Comparison of ENCODE assay signal across 30 mouse cellular contexts in the genomic region with DNA sequence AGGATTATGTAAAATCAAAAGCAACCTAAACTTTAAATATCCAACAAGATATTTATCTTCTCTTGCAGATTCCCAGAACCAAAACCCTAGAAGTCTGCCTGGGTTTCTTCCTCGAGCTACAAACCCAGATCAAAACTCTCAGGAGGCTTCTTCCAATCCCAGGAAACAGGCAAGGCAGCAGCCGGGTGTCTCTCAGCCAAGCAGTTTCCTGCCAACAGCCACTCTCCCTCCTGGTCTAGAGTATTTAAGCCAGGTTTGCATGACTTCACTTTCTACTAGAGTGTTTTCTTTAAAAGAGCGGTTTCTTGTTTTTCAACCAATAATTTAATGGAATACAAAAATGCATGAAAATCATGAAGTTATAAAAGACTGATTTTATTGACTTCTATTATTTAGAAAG. TPM values are rescaled to one million over a fixed set of nuclear protein-coding genes. Genes with fewer than 3 reads are reported as not detected.
DNase-seq lines count a peak whose midpoint lies in the region; ATAC-seq and TF ChIP-seq lines count a peak whose summit lies in the region.
"Had no signal": no experiment of that assay in that cellular context is flagged by ENCODE, and none has a peak within 500 bp of the region (broad histone marks: within the 10 kb centered on the region; RNA-seq: fewer than 3 reads in every experiment).

No protein-coding gene starts in this region.

- no peaks in the 10 kb centered on the region for H3K4me1 ChIP-seq in forebrain, embryonic 14.5 days (ENCODE audit: control insufficient read depth, insufficient read depth, low read length)
- H3K4me1 ChIP-seq in forebrain, embryonic 12.5 days = no peaks in the 10 kb centered on the region
- H3K4me1 ChIP-seq in hindbrain, postnatal 0 days (ENCODE audit: insufficient read depth, low read length) = no peaks in the 10 kb centered on the region
- no peaks in the 10 kb centered on the region for H3K4me1 ChIP-seq in hindbrain, embryonic 13.5 days (replicated peaks)
- H3K4me1 ChIP-seq: embryonic facial prominence, embryonic 15.5 days; heart, embryonic 15.5 days; hindbrain, embryonic 10.5 days; hindbrain, embryonic 15.5 days had no signal

- no peak overlapping the region for H3K4me3 ChIP-seq in forebrain, embryonic 14.5 days (ENCODE audit: low read depth, low read length)
- H3K4me3 ChIP-seq in forebrain, embryonic 12.5 days (replicated peaks) = no peak overlapping the region
- H3K4me3 ChIP-seq in hindbrain, postnatal 0 days (ENCODE audit: low read length) = no peak overlapping the region
- no peak overlapping the region for H3K4me3 ChIP-seq in hindbrain, embryonic 13.5 days
- H3K4me3 ChIP-seq: embryonic facial prominence, embryonic 15.5 days; erythroblast, embryonic 14.5 days; forebrain, embryonic 10.5 days; heart, adult 2 months; heart, embryonic 15.5 days; hindbrain, embryonic 10.5 days; hindbrain, embryonic 15.5 days had no signal

- H3K27me3 ChIP-seq in forebrain, embryonic 14.5 days (replicated peaks; ENCODE audit: control insufficient read depth, insufficient read depth, low read length) = no peaks in the 10 kb centered on the region
- no peaks in the 10 kb centered on the region for H3K27me3 ChIP-seq in forebrain, embryonic 12.5 days
- H3K27me3 ChIP-seq in hindbrain, postnatal 0 days (ENCODE audit: insufficient read depth, low read length) = no peaks in the 10 kb centered on the region
- no peaks in the 10 kb centered on the region for H3K27me3 ChIP-seq in hindbrain, embryonic 13.5 days
- H3K27me3 ChIP-seq: embryonic facial prominence, embryonic 15.5 days; heart, embryonic 15.5 days; hindbrain, embryonic 15.5 days had no signal

- DNase-seq in adrenal gland, postnatal 10 days = peak; percentile 10
- DNase-seq in adrenal gland, adult (ENCODE audit: inconsistent age in 2 of 2, low spot score in 1 of 2) = no peak
- DNase-seq in forebrain, embryonic 14.5 days (ENCODE audit: low spot score) = peak; percentile 33
- peak; percentile 43 for DNase-seq in hindbrain, postnatal 0 days (ENCODE audit: low spot score)
- DNase-seq in brain, embryonic 14.5 days (ENCODE audit: low read depth) = peak; percentile 44
- DNase-seq: adrenal gland, postnatal 14 days; B cell, adult 2 months; cerebellum, adult 8-10 months; embryo, embryonic 11 days; gastrocnemius, postnatal 10 days; heart, adult 2 months; heart, postnatal 14 days; kidney, adult 8-10 months had no signal

- H3K9me3 ChIP-seq in forebrain, embryonic 14.5 days (replicated peaks; ENCODE audit: control insufficient read depth, low read length) = no peaks in the 10 kb centered on the region
- H3K9me3 ChIP-seq in forebrain, embryonic 12.5 days = no peaks in the 10 kb centered on the region
- no peaks in the 10 kb centered on the region for H3K9me3 ChIP-seq in hindbrain, postnatal 0 days (ENCODE audit: low read length)
- no peaks in the 10 kb centered on the region for H3K9me3 ChIP-seq in hindbrain, embryonic 13.5 days
- H3K9me3 ChIP-seq: embryonic facial prominence, embryonic 15.5 days; forebrain, embryonic 10.5 days; G1E; heart, embryonic 15.5 days; hindbrain, embryonic 10.5 days; hindbrain, embryonic 15.5 days had no signal

- H3K4me2 ChIP-seq in forebrain, embryonic 14.5 days (ENCODE audit: low read length) = no peak overlapping the region
- H3K4me2 ChIP-seq in forebrain, embryonic 12.5 days = no peak overlapping the region
- no peak overlapping the region for H3K4me2 ChIP-seq in hindbrain, postnatal 0 days (ENCODE audit: low read depth, low read length)
- H3K4me2 ChIP-seq in hindbrain, embryonic 13.5 days = no peak overlapping the region
- H3K4me2 ChIP-seq: embryonic facial prominence, embryonic 15.5 days; heart, embryonic 11.5 days; heart, embryonic 15.5 days; hindbrain, embryonic 15.5 days had no signal

- WGBS in forebrain, embryonic 14.5 days = 59% methylated on average over 3 of the region's 3 CpGs
- WGBS in forebrain, embryonic 12.5 days = 75% methylated on average over 3 of the region's 3 CpGs
- 48% methylated on average over 3 of the region's 3 CpGs for WGBS in hindbrain, postnatal 0 days
- WGBS in hindbrain, embryonic 13.5 days = 64% methylated on average over 3 of the region's 3 CpGs

- ATAC-seq in forebrain, embryonic 14.5 days = no peak
- no peak for ATAC-seq in forebrain, embryonic 12.5 days (ENCODE audit: low FRiP score)
- no peak for ATAC-seq in hindbrain, postnatal 0 days
- no peak for ATAC-seq in hindbrain, embryonic 13.5 days (ENCODE audit: low FRiP score)
- ATAC-seq: CD4-positive, CD25-positive, alpha-beta regulatory T cell, adult 4 months; inflammation-experienced regulatory T-cells, adult 6 months; intestine, postnatal 0 days had no signal

- no peaks in the 10 kb centered on the region for H3K36me3 ChIP-seq in forebrain, embryonic 14.5 days (ENCODE audit: control insufficient read depth, insufficient read depth, low read length)
- no peaks in the 10 kb centered on the region for H3K36me3 ChIP-seq in forebrain, embryonic 12.5 days (replicated peaks)
- no peaks in the 10 kb centered on the region for H3K36me3 ChIP-seq in hindbrain, postnatal 0 days (ENCODE audit: insufficient read depth, low read length)
- H3K36me3 ChIP-seq in hindbrain, embryonic 13.5 days = no peaks in the 10 kb centered on the region
- H3K36me3 ChIP-seq: embryonic facial prominence, embryonic 15.5 days; forebrain, embryonic 10.5 days; G1E; heart, embryonic 15.5 days; hindbrain, embryonic 10.5 days; hindbrain, embryonic 15.5 days had no signal

- no peak for TF ChIP-seq POLR2A in brain, embryonic 14.5 days (IDR thresholded peaks at IDR 0.05; ENCODE audit: borderline replicate concordance, extremely low read depth, insufficient read depth, insufficient read length, poor library complexity, severe bottlenecking)

- no peak for TF ChIP-seq CTCF in hindbrain, postnatal 0 days (IDR thresholded peaks at IDR 0.05; ENCODE audit: low read depth)
- TF ChIP-seq CTCF in brain, embryonic 14.5 days (IDR thresholded peaks at IDR 0.05; ENCODE audit: borderline replicate concordance, extremely low read depth, insufficient read depth, insufficient read length) = no peak

- H3K9ac ChIP-seq in forebrain, embryonic 14.5 days (ENCODE audit: low read length) = no peak overlapping the region
- H3K9ac ChIP-seq in forebrain, embryonic 12.5 days = no peak overlapping the region
- H3K9ac ChIP-seq in hindbrain, postnatal 0 days (replicated peaks; ENCODE audit: low read length) = no peak overlapping the region
- H3K9ac ChIP-seq in hindbrain, embryonic 13.5 days = no peak overlapping the region
- H3K9ac ChIP-seq: embryonic facial prominence, embryonic 15.5 days; heart, embryonic 15.5 days; hindbrain, embryonic 15.5 days had no signal

- H3K27ac ChIP-seq in forebrain, embryonic 14.5 days (ENCODE audit: low read depth, low read length) = no peak overlapping the region
- no peak overlapping the region for H3K27ac ChIP-seq in forebrain, embryonic 12.5 days
- H3K27ac ChIP-seq in hindbrain, postnatal 0 days = no peak overlapping the region
- no peak overlapping the region for H3K27ac ChIP-seq in hindbrain, embryonic 13.5 days
- H3K27ac ChIP-seq: embryonic facial prominence, embryonic 15.5 days; forebrain, embryonic 10.5 days; heart, adult 2 months; heart, embryonic 15.5 days; hindbrain, embryonic 10.5 days; hindbrain, embryonic 15.5 days had no signal

RNA-seq across cellular contexts. Expression of a gene that starts 5.7 kb away (rescaled TPM):
- total RNA-seq in adrenal gland, postnatal 10 days (2021) = not detected
- 0.24 TPM in 1 of 2 replicates, not detected in the other for polyA plus RNA-seq in forebrain, embryonic 14.5 days (2014; fragmentation: Nextera tagmentation; extraction: Ambion mirVana)
- not detected in 2 replicates for polyA plus RNA-seq in forebrain, embryonic 12.5 days (2016; fragmentation: Nextera tagmentation; extraction: Ambion mirVana)
- total RNA-seq in hindbrain, postnatal 0 days (2014; rRNA removed) = 0.14 and 0.26 TPM in 2 replicates
- 0.44 and 0.60 TPM in 2 replicates for polyA plus RNA-seq in hindbrain, postnatal 0 days (2015; fragmentation: Nextera tagmentation; extraction: Ambion mirVana)
- polyA plus RNA-seq in hindbrain, embryonic 13.5 days (2015; fragmentation: Nextera tagmentation; extraction: Ambion mirVana) = 0.14 and 0.32 TPM in 2 replicates
- polyA plus RNA-seq in brain, embryonic 14.5 days (2012; rRNA removed) = 0.29 and 0.40 TPM in 2 replicates
- total RNA-seq: adrenal gland, postnatal 14 days; common myeloid progenitor, adult 5-6 weeks; G1E; gastrocnemius, postnatal 10 days; gastrocnemius, postnatal 4 days; heart, adult 2 months; heart, postnatal 14 days had no signal
- polyA plus RNA-seq: CD4-positive, CD25-positive, alpha-beta regulatory T cell, adult 4 months; embryonic facial prominence, embryonic 11.5 days; embryonic facial prominence, embryonic 15.5 days; erythroblast, embryonic 14.5 days; forebrain, embryonic 10.5 days; frontal cortex, adult 2 months; G1E; heart, adult 2 months; heart, embryonic 11.5 days; heart, embryonic 15.5 days; hindbrain, embryonic 10.5 days; inflammation-experienced regulatory T-cells, adult 6 months; intestine, postnatal 0 days had no signal

RNA-seq across cellular contexts. Expression of a gene that starts 51.1 kb away (rescaled TPM):
- 10 to 100 TPM; 10.1 to 10.3 TPM for total RNA-seq in adrenal gland, postnatal 10 days (2021)
- 7.1 and 8.6 TPM in 2 replicates for polyA plus RNA-seq in forebrain, embryonic 14.5 days (2014; fragmentation: Nextera tagmentation; extraction: Ambion mirVana)
- 21.7 and 22.7 TPM in 2 replicates for polyA plus RNA-seq in forebrain, embryonic 12.5 days (2016; fragmentation: Nextera tagmentation; extraction: Ambion mirVana)
- 3.9 and 6.5 TPM in 2 replicates for total RNA-seq in hindbrain, postnatal 0 days (2014; rRNA removed)
- polyA plus RNA-seq in hindbrain, postnatal 0 days (2015; fragmentation: Nextera tagmentation; extraction: Ambion mirVana) = 12.2 and 14.5 TPM in 2 replicates
- polyA plus RNA-seq in hindbrain, embryonic 13.5 days (2015; fragmentation: Nextera tagmentation; extraction: Ambion mirVana) = 10.3 and 11.2 TPM in 2 replicates
- 5.2 and 5.3 TPM in 2 replicates for polyA plus RNA-seq in brain, embryonic 14.5 days (2012; rRNA removed)

Comparison
In these comparisons a context has a peak if more than half of its experiments do, and no peak if none do; other contexts are left out.
1. DNase-seq: peak in adrenal gland, postnatal 10 days (single experiment), forebrain, embryonic 14.5 days (single experiment), hindbrain, postnatal 0 days (single experiment) and brain, embryonic 14.5 days (single experiment); none in adrenal gland, adult (0 of 2).